Mouse (Mus musculus) heart, embryonic 10.5 days (tissue): ENCODE results near the gene Haus2. TPM values are rescaled to one million over a fixed set of nuclear protein-coding genes. Genes with fewer than 3 reads are reported as not detected.
A peak's percentile ranks its signal among the peaks of the same experiment; 100 is the strongest.
"Not testable (repeated sequence)": the region's sequence is repeated elsewhere in the genome, so short reads cannot be mapped to it uniquely, and the experiment has no call there.

Source experiments
- DNase-seq: peaks from one replicate; pipeline ENCODE4 v3.0.0-alpha.2; 2017; ENCODE audit warnings: low spot score
- H3K27ac ChIP-seq: fragments of 300-500 bp; sonication (generic); 2 replicates; pipeline ENCODE4 v1.5.1; 2016; ENCODE audit warnings: mild to moderate bottlenecking
- H3K27me3 ChIP-seq: fragments of 300-500 bp; sonication (generic); 2 replicates; pipeline ENCODE4 v1.6.1; 2016; ENCODE audit warnings: mild to moderate bottlenecking; ENCODE audit not compliant: poor library complexity, insufficient read depth, severe bottlenecking
- H3K36me3 ChIP-seq: fragments of 300-500 bp; sonication (generic); 2 replicates; pipeline ENCODE4 v1.6.1; 2016; ENCODE audit warnings: mild to moderate bottlenecking, moderate library complexity
- H3K4me1 ChIP-seq: fragments of 300-500 bp; sonication (generic); 2 replicates; pipeline ENCODE4 v1.6.1; 2016; ENCODE audit warnings: mild to moderate bottlenecking
- H3K4me3 ChIP-seq: fragments of 300-500 bp; sonication (generic); 2 replicates; pipeline ENCODE4 v1.5.1; 2016; ENCODE audit warnings: mild to moderate bottlenecking, moderate library complexity
- H3K9me3 ChIP-seq: fragments of 300-500 bp; sonication (generic); 2 replicates; pipeline ENCODE4 v1.6.1; 2016; ENCODE audit warnings: mild to moderate bottlenecking, moderate library complexity
- WGBS: fragments of 180-500 bp; shearing (Covaris S2); methylation state at CpG from one replicate; pipeline ENCODE4 v1.1.7; 2016; 5-methylcytosine and 5-hydroxymethylcytosine counted together
- polyA plus RNA-seq: library from polyadenylated mRNA; unstranded; fragments of >200 nt; fragmentation: Nextera tagmentation; extraction: Ambion mirVana; gene quantifications from 2 replicates; pipeline ENCODE4 v1.2.1, GENCODE M21; 2016

The Haus2 gene
- 27.4 and 28.5 TPM in 2 replicates for polyA plus RNA-seq

GRCm38 (mm10) chr2:120608830-120609723 is at the start of gene Haus2, which contains the start of gene Lrrc57:
Haus2 (plus strand) TSS chr2:120609383.
Lrrc57 (minus strand) TSS chr2:120609520.
- H3K9me3 ChIP-seq: no peaks in the 10 kb centered on the region
- H3K27me3 ChIP-seq: no peaks in the 10 kb centered on the region
- H3K4me1 ChIP-seq: peaks cover 20% of the 10 kb centered on the region
- DNase-seq: peak; percentile 96
- peak within 1 kb of the TSS; percentile 97 for H3K27ac ChIP-seq
- peaks cover 16% of the 10 kb centered on the region for H3K36me3 ChIP-seq
- peak within 1 kb of the TSS; percentile 80 for H3K4me3 ChIP-seq
- WGBS: under 1% methylated on average over 52 of the region's 52 CpGs

- WGBS: 89% methylated on average over 1 of the region's 1 CpGs
- H3K36me3 ChIP-seq: peaks cover 10% of the 10 kb centered on the region
- no peak overlapping the region for H3K4me3 ChIP-seq
- H3K4me1 ChIP-seq: no peaks in the 10 kb centered on the region
- H3K27ac ChIP-seq: no peak overlapping the region
- no peaks in the 10 kb centered on the region for H3K27me3 ChIP-seq
- no peak for DNase-seq
- H3K9me3 ChIP-seq: no peaks in the 10 kb centered on the region
These were observed 47.7 kb upstream of the Haus2 start for GRCm38 (mm10) chr2:120561524-120561923.

- H3K4me3 ChIP-seq: peak overlapping the region; percentile 95
- WGBS: 19% methylated on average over 9 of the region's 9 CpGs
- no peaks in the 10 kb centered on the region for H3K27me3 ChIP-seq
- H3K27ac ChIP-seq: peak overlapping the region; percentile 98
- H3K4me1 ChIP-seq: no peaks in the 10 kb centered on the region
- H3K36me3 ChIP-seq: peaks cover 6% of the 10 kb centered on the region
- no peak for DNase-seq
- no peaks in the 10 kb centered on the region for H3K9me3 ChIP-seq
These were observed 46.3 kb upstream of the Haus2 start for GRCm38 (mm10) chr2:120562859-120563234.

- peaks cover 6% of the 10 kb centered on the region for H3K36me3 ChIP-seq
- H3K4me3 ChIP-seq: peak within 1 kb of the TSS; percentile 95
- under 1% methylated on average over 50 of the region's 50 CpGs for WGBS
- DNase-seq: peak; percentile 93
- no peaks in the 10 kb centered on the region for H3K27me3 ChIP-seq
- no peaks in the 10 kb centered on the region for H3K9me3 ChIP-seq
- peaks cover 2% of the 10 kb centered on the region; the same call in 1 of the 2 replicates for H3K4me1 ChIP-seq
- H3K27ac ChIP-seq: peak within 1 kb of the TSS; percentile 98
These were observed 45.8 kb upstream of the Haus2 start, which contains the start of gene Zfp106 for GRCm38 (mm10) chr2:120563235-120563990. Zfp106 (minus strand) TSS chr2:120563843.

GRCm38 (mm10) chr2:120564548-120565188 is 44.5 kb upstream of the Haus2 start:
- not testable (repeated sequence) for H3K27ac ChIP-seq, H3K27me3 ChIP-seq, DNase-seq, H3K36me3 ChIP-seq, H3K4me3 ChIP-seq, H3K9me3 ChIP-seq
- H3K4me1 ChIP-seq: peaks cover 12% of the 10 kb centered on the region; the same call in 1 of the 2 replicates
- WGBS: 93% methylated on average over 4 of the region's 4 CpGs

- DNase-seq: no peak
- Histone ChIP-seq H3K36me3 (peaks cover 4% of the 10 kb centered on the region), H3K27ac (no peak overlapping the region), H3K4me1 (peaks cover 12% of the 10 kb centered on the region; the same call in 1 of the 2 replicates), H3K4me3 (no peak overlapping the region), H3K9me3 (no peaks in the 10 kb centered on the region), H3K27me3 (no peaks in the 10 kb centered on the region)
- 62% methylated on average over 2 of the region's 2 CpGs for WGBS
These were observed 43.8 kb upstream of the Haus2 start for GRCm38 (mm10) chr2:120565363-120565762.

GRCm38 (mm10) chr2:120566886-120567797 is 42.0 kb upstream of the Haus2 start, which contains the start of gene Snap23:
Snap23 (plus strand) TSS chr2:120567671.
- H3K9me3 ChIP-seq: no peaks in the 10 kb centered on the region
- peaks cover 12% of the 10 kb centered on the region; the same call in 1 of the 2 replicates for H3K4me1 ChIP-seq
- peaks cover 8% of the 10 kb centered on the region; the same call in 1 of the 2 replicates for H3K36me3 ChIP-seq
- WGBS: under 1% methylated on average over 42 of the region's 42 CpGs
- no peaks in the 10 kb centered on the region for H3K27me3 ChIP-seq
- peak within 1 kb of the TSS; percentile 95 for H3K27ac ChIP-seq
- H3K4me3 ChIP-seq: peak within 1 kb of the TSS; percentile 82
- peak; percentile 98 for DNase-seq

GRCm38 (mm10) chr2:120567798-120568320 is 41.3 kb upstream of the Haus2 start:
- Histone ChIP-seq H3K9me3 (no peaks in the 10 kb centered on the region), H3K27me3 (no peaks in the 10 kb centered on the region), H3K4me1 (peaks cover 12% of the 10 kb centered on the region; the same call in 1 of the 2 replicates), H3K4me3 (peak overlapping the region; percentile 82), H3K27ac (peak overlapping the region; percentile 95), H3K36me3 (peaks cover 8% of the 10 kb centered on the region; the same call in 1 of the 2 replicates)
- WGBS: under 1% methylated on average over 22 of the region's 22 CpGs
- no peak for DNase-seq

- Histone ChIP-seq H3K9me3 (no peaks in the 10 kb centered on the region), H3K27me3 (no peaks in the 10 kb centered on the region), H3K27ac (no peak overlapping the region), H3K4me3 (no peak overlapping the region), H3K36me3 (peaks cover 8% of the 10 kb centered on the region; the same call in 1 of the 2 replicates), H3K4me1 (peaks cover 12% of the 10 kb centered on the region; the same call in 1 of the 2 replicates)
- 91% methylated on average over 3 of the region's 3 CpGs for WGBS
- DNase-seq: no peak
These were observed 38.1 kb upstream of the Haus2 start for GRCm38 (mm10) chr2:120571081-120571480.

- 96% methylated on average over 3 of the region's 3 CpGs for WGBS
- DNase-seq, H3K36me3 ChIP-seq, H3K4me3 ChIP-seq, H3K9me3 ChIP-seq, H3K27me3 ChIP-seq, H3K27ac ChIP-seq: not testable (repeated sequence)
- peaks cover 12% of the 10 kb centered on the region; the same call in 1 of the 2 replicates for H3K4me1 ChIP-seq
These were observed 37.0 kb upstream of the Haus2 start for GRCm38 (mm10) chr2:120572161-120572560.

- Histone ChIP-seq H3K4me1 (no peaks in the 10 kb centered on the region; the same call in 1 of the 2 replicates), H3K4me3 (no peak overlapping the region), H3K9me3 (no peaks in the 10 kb centered on the region), H3K27me3 (no peaks in the 10 kb centered on the region), H3K27ac (no peak overlapping the region), H3K36me3 (peaks cover 8% of the 10 kb centered on the region; the same call in 1 of the 2 replicates)
- whole genome bisulfite sequencing: 87% methylated on average over 3 of the region's 3 CpGs
- no peak for DNase-seq
These were observed 34.1 kb upstream of the Haus2 start for GRCm38 (mm10) chr2:120575121-120575520.
